Mouse (Mus musculus): ENCODE data around the gene 9130213A22Rik.

9130213A22Rik gene

DNA sequence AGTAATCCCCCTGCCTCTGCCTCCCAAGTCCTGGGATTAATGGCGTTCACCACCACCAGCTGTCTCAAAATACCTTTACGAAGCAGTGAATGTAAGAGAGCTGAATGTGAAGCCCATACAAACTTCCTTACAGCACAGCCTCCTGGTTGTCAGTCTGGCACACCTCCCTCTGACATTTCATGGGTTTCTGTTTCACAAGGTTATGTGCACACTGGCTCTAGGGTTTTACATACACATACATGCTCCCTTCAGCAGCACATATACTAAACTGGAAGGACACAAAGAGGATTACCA is 47.7 kb downstream of the 9130213A22Rik start:
- no peak for DNase-seq (ENCODE audit: low read depth, low spot score)

GRCm38 (mm10) chr11:69073951-69074775 is 48.2 kb downstream of the 9130213A22Rik start:
- no peak for DNase-seq (ENCODE audit: low read depth, low spot score)

DNA sequence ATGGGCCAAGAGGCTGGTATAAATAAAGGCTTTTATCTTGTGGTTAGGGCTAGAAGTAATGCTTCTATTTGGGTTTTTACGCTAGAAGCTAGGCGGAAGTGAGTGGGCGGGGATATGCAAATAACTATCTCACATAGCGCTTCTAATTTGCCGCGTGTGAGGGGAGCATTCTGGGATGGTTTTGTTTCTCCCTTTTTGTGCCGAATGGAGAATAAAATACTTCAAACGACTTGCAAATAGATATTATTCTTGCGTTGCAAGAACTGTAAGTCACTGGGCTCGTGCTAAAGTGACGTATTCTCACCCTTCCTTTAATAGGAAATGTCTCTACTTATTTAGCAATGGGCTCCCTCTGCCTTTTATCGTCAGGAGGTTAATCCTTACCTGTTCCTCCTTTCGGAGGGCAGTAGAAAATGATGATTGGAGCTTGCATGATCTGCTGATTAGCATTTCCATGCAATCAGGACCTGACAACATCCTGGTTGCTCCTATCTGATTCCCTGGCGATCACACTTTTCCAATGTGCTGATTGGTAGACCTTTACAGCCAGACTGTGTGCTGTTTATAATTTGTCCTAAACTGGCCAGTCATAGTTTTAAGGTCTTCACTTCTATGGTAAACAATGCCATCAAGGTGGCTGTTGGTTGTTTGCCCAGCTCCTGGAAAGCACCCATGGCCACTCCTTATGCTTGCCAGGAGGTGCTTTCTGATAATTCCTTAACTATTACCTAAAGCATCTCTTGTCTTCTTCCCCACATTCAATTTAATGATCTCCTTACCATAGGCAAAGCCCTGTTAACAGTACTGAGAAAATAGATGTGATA is 49.1 kb downstream of the 9130213A22Rik start:
- peak; percentile 93 for DNase-seq (ENCODE audit: low read depth, low spot score)

GRCm38 (mm10) chr11:69072666-69073064 is 49.7 kb downstream of the 9130213A22Rik start:
- no peak for DNase-seq (ENCODE audit: low read depth, low spot score)

- DNase-seq (ENCODE audit: low read depth, low spot score), result no peak
These were observed 50.2 kb downstream of the 9130213A22Rik start for GRCm38 (mm10) chr11:69072234-69072633.

DNA sequence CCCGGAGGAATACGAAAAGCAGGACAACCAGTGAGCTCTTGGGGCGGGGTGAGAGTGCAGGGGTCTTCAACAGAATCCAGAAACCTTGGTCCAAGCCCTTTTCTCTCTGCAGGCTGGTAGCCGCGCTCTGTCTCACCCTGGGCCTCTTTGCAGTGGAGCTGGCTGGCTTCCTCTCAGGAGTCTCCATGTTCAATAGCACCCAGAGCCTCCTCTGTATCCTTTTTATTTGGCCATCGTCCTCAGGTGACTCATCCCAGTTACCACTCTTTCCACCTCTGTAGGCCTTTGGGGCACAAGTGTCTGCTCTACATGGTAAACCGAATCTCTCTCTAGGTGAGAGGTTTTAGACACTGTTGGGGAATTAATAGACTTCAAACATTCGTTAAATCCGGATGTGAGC is 51.1 kb downstream of the 9130213A22Rik start:
- no peak for DNase-seq (ENCODE audit: low read depth, low spot score)

GRCm38 (mm10) chr11:69070590-69071222 is 51.7 kb downstream of the 9130213A22Rik start, which contains the start of gene Tmem107:
Tmem107 (plus strand) TSS chr11:69070806.
- peak; percentile 96 for DNase-seq (ENCODE audit: low read depth, low spot score)

DNA sequence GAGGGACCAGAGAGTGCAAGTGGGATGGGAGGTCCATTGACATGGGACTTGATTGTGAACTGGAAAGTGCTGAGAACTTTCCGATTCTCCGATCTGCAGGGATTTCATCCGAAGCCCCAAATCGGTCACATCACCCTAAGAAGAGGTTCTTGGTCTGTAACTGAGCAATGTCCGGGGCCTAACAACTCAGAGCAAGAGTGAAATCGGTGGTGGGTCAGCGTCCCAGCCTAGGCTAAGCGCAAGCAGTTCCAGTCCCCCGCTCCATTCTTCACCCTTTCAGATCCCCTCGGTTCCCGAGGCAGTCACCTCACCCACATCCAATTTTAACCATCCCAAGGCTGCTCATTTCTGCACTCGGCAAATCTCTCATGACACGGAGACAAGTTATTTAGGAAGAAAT is 52.3 kb downstream of the 9130213A22Rik start:
- no peak for DNase-seq (ENCODE audit: low read depth, low spot score)

Data from forelimb bud, embryonic 11.5 days (tissue).